ENCODE assay signal across 11 mouse cellular contexts in the genomic region with DNA sequence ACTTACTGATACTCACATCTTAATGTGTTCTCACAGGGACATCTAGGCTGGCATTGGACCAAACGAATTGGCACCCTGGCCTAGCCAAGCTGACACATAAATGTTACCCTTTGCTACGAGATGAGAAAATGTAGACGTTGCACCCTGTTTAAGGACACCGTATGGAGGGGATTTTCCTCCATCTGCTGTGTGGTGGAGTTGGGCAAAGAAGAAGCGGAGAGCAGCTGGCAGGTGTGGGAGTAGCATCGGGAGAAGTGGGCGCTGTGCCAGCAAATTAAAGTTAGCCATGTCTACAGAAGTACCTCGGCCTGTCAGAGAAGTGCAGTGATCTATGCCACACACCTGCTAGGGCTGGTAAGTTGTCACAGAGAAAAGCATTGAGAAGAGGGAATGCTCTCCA. TPM values are rescaled to one million over a fixed set of nuclear protein-coding genes. Genes with fewer than 3 reads are reported as not detected.
DNase-seq lines count a peak whose midpoint lies in the region; ATAC-seq and TF ChIP-seq lines count a peak whose summit lies in the region.
"Had no signal": no experiment of that assay in that cellular context is flagged by ENCODE, and none has a peak within 500 bp of the region (broad histone marks: within the 10 kb centered on the region; RNA-seq: fewer than 3 reads in every experiment).

No protein-coding gene starts in this region.

- no peaks in the 10 kb centered on the region for H3K9me3 ChIP-seq in lung, postnatal 0 days (ENCODE audit: low read length)
- H3K9me3 ChIP-seq: liver, embryonic 13.5 days had no signal

- H3K9ac ChIP-seq in lung, postnatal 0 days (replicated peaks; ENCODE audit: low read depth), result no peak overlapping the region

- H3K4me1 ChIP-seq in lung, postnatal 0 days (ENCODE audit: insufficient read depth, low read depth, low read length), result 0 out of 2 replicates have a peak, but pooled peaks cover 6% of the 10 kb centered on the region

- peak; percentile 57 for DNase-seq in kidney, postnatal 14 days
- no peak for DNase-seq in kidney, adult 9 months
- DNase-seq in layer of hippocampus, adult 18-20 months (ENCODE audit: low spot score in 2 of 2), result peak; percentile 69 to 91
- DNase-seq in left cerebral cortex, adult 18-20 months (ENCODE audit: low spot score in 2 of 2), result peak; percentile 84 to 90
- peak; percentile 79 for DNase-seq in right cerebral cortex, postnatal 25 days
- DNase-seq in lung, postnatal 0 days (ENCODE audit: low spot score), result no peak
- DNase-seq in spleen, postnatal 4 days (ENCODE audit: low spot score in 2 of 2), result no peak
- no peak for DNase-seq in retina, embryonic 14.5 days (ENCODE audit: low spot score)
- DNase-seq: heart, postnatal 14 days; liver, embryonic 13.5 days had no signal

- TF ChIP-seq CTCF in lung, postnatal 0 days (IDR thresholded peaks at IDR 0.05), result no peak

- WGBS in lung, postnatal 0 days, result 80% methylated on average over 8 of the region's 8 CpGs

- no peak overlapping the region for H3K4me3 ChIP-seq in lung, postnatal 0 days (ENCODE audit: low read depth, low read length)
- H3K4me3 ChIP-seq: liver, embryonic 13.5 days; myocyte had no signal

- no peak for TF ChIP-seq EP300 in lung, postnatal 0 days (IDR thresholded peaks at IDR 0.05)

- ATAC-seq in lung, postnatal 0 days, result no peak

- no peak overlapping the region for H3K27ac ChIP-seq in lung, postnatal 0 days (ENCODE audit: low read length)

- H3K4me2 ChIP-seq in lung, postnatal 0 days (replicated peaks; ENCODE audit: low read depth, low read length), result no peak overlapping the region
- H3K4me2 ChIP-seq: liver, embryonic 13.5 days had no signal

- H3K27me3 ChIP-seq in lung, postnatal 0 days (replicated peaks; ENCODE audit: insufficient read depth, low read length), result no peaks in the 10 kb centered on the region
- H3K27me3 ChIP-seq: liver, embryonic 13.5 days had no signal

- H3K36me3 ChIP-seq in lung, postnatal 0 days (ENCODE audit: insufficient read depth, low read length), result no peaks in the 10 kb centered on the region

RNA-seq across cellular contexts. Expression of a gene that starts 25.7 kb away (rescaled TPM):
- total RNA-seq in layer of hippocampus, adult 18-20 months (2021), result 10 to 100 TPM; 23.6 to 28.3 TPM
- total RNA-seq in left cerebral cortex, adult 18-20 months (2021), result 10 to 100 TPM; 17.3 to 18.2 TPM
- 11.7 and 15.5 TPM in 2 replicates for polyA plus RNA-seq in lung, postnatal 0 days (2015; fragmentation: Nextera tagmentation; extraction: Ambion mirVana)

Comparison
In these comparisons a context has a peak if more than half of its experiments do, and no peak if none do; other contexts are left out.
1. DNase-seq: peak in kidney, postnatal 14 days (single experiment), layer of hippocampus, adult 18-20 months (2 of 2), left cerebral cortex, adult 18-20 months (2 of 2) and right cerebral cortex, postnatal 25 days (single experiment); none in kidney, adult 9 months (single experiment), lung, postnatal 0 days (single experiment), spleen, postnatal 4 days (0 of 2) and retina, embryonic 14.5 days (single experiment).